10 mouse cellular contexts compared by ENCODE assay signal in genomic region chr10:96646867-96647462, GRCm38 (mm10). TPM values are rescaled to one million over a fixed set of nuclear protein-coding genes. Genes with fewer than 3 reads are reported as not detected.
DNase-seq lines count a peak whose midpoint lies in the region; ATAC-seq lines count a peak whose summit lies in the region.
"Had no signal": no experiment of that assay in that cellular context is flagged by ENCODE, and none has a peak within 500 bp of the region (broad histone marks: within the 10 kb centered on the region; RNA-seq: fewer than 3 reads in every experiment).

No protein-coding gene starts in this region.

- H3K9me3 ChIP-seq in heart, embryonic 15.5 days (replicated peaks): no peaks in the 10 kb centered on the region
- H3K9me3 ChIP-seq in embryonic facial prominence, embryonic 13.5 days: no peaks in the 10 kb centered on the region
- H3K9me3 ChIP-seq in hindbrain, embryonic 15.5 days: no peaks in the 10 kb centered on the region
- H3K9me3 ChIP-seq in midbrain, embryonic 14.5 days (ENCODE audit: control insufficient read depth, low read length): no peaks in the 10 kb centered on the region

- H3K4me1 ChIP-seq in heart, embryonic 15.5 days (replicated peaks): peaks cover 27% of the 10 kb centered on the region
- peaks cover 15% of the 10 kb centered on the region for H3K4me1 ChIP-seq in embryonic facial prominence, embryonic 13.5 days
- peaks cover 18% of the 10 kb centered on the region for H3K4me1 ChIP-seq in hindbrain, embryonic 15.5 days (replicated peaks)
- H3K4me1 ChIP-seq in midbrain, embryonic 14.5 days (ENCODE audit: control insufficient read depth, insufficient read depth, low read length): peaks cover 14% of the 10 kb centered on the region; the same call in 1 of the 2 replicates

- H3K4me2 ChIP-seq in heart, embryonic 15.5 days: peak overlapping the region; percentile 48
- H3K4me2 ChIP-seq in embryonic facial prominence, embryonic 13.5 days: peak overlapping the region; percentile 44
- peak overlapping the region; percentile 38 for H3K4me2 ChIP-seq in hindbrain, embryonic 15.5 days
- H3K4me2 ChIP-seq in midbrain, embryonic 14.5 days (ENCODE audit: low read length): peak overlapping the region; percentile 40

- peak overlapping the region; percentile 33; the same call in 1 of the 2 replicates for H3K27ac ChIP-seq in heart, embryonic 15.5 days
- peak overlapping the region; percentile 51; the same call in 1 of the 2 replicates for H3K27ac ChIP-seq in embryonic facial prominence, embryonic 13.5 days
- peak overlapping the region; percentile 62 for H3K27ac ChIP-seq in hindbrain, embryonic 15.5 days (replicated peaks)
- H3K27ac ChIP-seq in midbrain, embryonic 14.5 days (replicated peaks; ENCODE audit: low read depth, low read length): peak overlapping the region; percentile 83
- H3K27ac ChIP-seq: macrophage had no signal

- H3K9ac ChIP-seq in heart, embryonic 15.5 days: no peak overlapping the region
- 0 out of 2 replicates have a peak overlapping the region, but pooled peaks have one; percentile 49 for H3K9ac ChIP-seq in embryonic facial prominence, embryonic 13.5 days
- no peak overlapping the region for H3K9ac ChIP-seq in hindbrain, embryonic 15.5 days
- peak overlapping the region; percentile 12; the same call in 1 of the 2 replicates for H3K9ac ChIP-seq in midbrain, embryonic 14.5 days (replicated peaks; ENCODE audit: low read length)

- H3K27me3 ChIP-seq in heart, embryonic 15.5 days: no peaks in the 10 kb centered on the region
- no peaks in the 10 kb centered on the region for H3K27me3 ChIP-seq in embryonic facial prominence, embryonic 13.5 days
- no peaks in the 10 kb centered on the region for H3K27me3 ChIP-seq in hindbrain, embryonic 15.5 days
- H3K27me3 ChIP-seq in midbrain, embryonic 14.5 days (ENCODE audit: control insufficient read depth, insufficient read depth, low read length): no peaks in the 10 kb centered on the region

- DNase-seq in heart, adult 9 months (ENCODE audit: low spot score in 2 of 2): no peak
- no peak for DNase-seq in midbrain, embryonic 14.5 days
- DNase-seq in layer of hippocampus, postnatal 36 days: no peak
- DNase-seq in urinary bladder, postnatal 14 days (ENCODE audit: low spot score): no peak
- DNase-seq: gastrocnemius, postnatal 25 days had no signal

- no peak overlapping the region for H3K4me3 ChIP-seq in heart, embryonic 15.5 days
- no peak overlapping the region for H3K4me3 ChIP-seq in embryonic facial prominence, embryonic 13.5 days
- H3K4me3 ChIP-seq in hindbrain, embryonic 15.5 days: no peak overlapping the region
- 0 out of 2 replicates have a peak overlapping the region, but pooled peaks have one; percentile 2 for H3K4me3 ChIP-seq in midbrain, embryonic 14.5 days (replicated peaks; ENCODE audit: low read depth, low read length)

- 47% methylated on average over 5 of the region's 5 CpGs for WGBS in heart, embryonic 15.5 days
- WGBS in embryonic facial prominence, embryonic 13.5 days: 47% methylated on average over 5 of the region's 5 CpGs
- WGBS in hindbrain, embryonic 15.5 days: 25% methylated on average over 5 of the region's 5 CpGs
- WGBS in midbrain, embryonic 14.5 days: 44% methylated on average over 5 of the region's 5 CpGs

- no peaks in the 10 kb centered on the region for H3K36me3 ChIP-seq in heart, embryonic 15.5 days
- no peaks in the 10 kb centered on the region for H3K36me3 ChIP-seq in embryonic facial prominence, embryonic 13.5 days
- H3K36me3 ChIP-seq in hindbrain, embryonic 15.5 days: no peaks in the 10 kb centered on the region
- no peaks in the 10 kb centered on the region for H3K36me3 ChIP-seq in midbrain, embryonic 14.5 days (ENCODE audit: control insufficient read depth, insufficient read depth, low read length)

- no peak for ATAC-seq in heart, embryonic 15.5 days (replicated peaks; ENCODE audit: insufficient number of reproducible peaks, insufficient read depth, low FRiP score, low read depth)
- ATAC-seq in embryonic facial prominence, embryonic 13.5 days (ENCODE audit: insufficient number of reproducible peaks, insufficient read depth, low FRiP score, low TSS enrichment, low read depth): no peak
- peak; percentile 56 for ATAC-seq in hindbrain, embryonic 15.5 days (ENCODE audit: low FRiP score, low read depth)
- ATAC-seq in midbrain, embryonic 14.5 days (ENCODE audit: low FRiP score, low TSS enrichment): peak; percentile 71
- no peak for ATAC-seq in erythroblast, adult 5-6 weeks (replicated peaks; ENCODE audit: low FRiP score, poor library complexity, severe bottlenecking)

RNA-seq across cellular contexts. Expression of gene Btg1, which starts 30.2 kb away (rescaled TPM):
- polyA plus RNA-seq in heart, embryonic 15.5 days (2015; fragmentation: Nextera tagmentation; extraction: Ambion mirVana): 48.8 and 56.5 TPM in 2 replicates
- polyA plus RNA-seq in embryonic facial prominence, embryonic 13.5 days (2015; fragmentation: Nextera tagmentation; extraction: Ambion mirVana): 83.5 and 84.5 TPM in 2 replicates
- 40.7 and 43.2 TPM in 2 replicates for polyA plus RNA-seq in hindbrain, embryonic 15.5 days (2015; fragmentation: Nextera tagmentation; extraction: Ambion mirVana)
- 66.7 and 70.7 TPM in 2 replicates for polyA plus RNA-seq in midbrain, embryonic 14.5 days (2014; fragmentation: Nextera tagmentation; extraction: Ambion mirVana)
- 10 to 100 TPM; 50.4 to 52.1 TPM for total RNA-seq in layer of hippocampus, postnatal 36 days (2021)
- 30.1 and 35.2 TPM in 2 replicates for total RNA-seq in erythroblast, adult 5-6 weeks (2015; ENCODE audit: low replicate concordance)
- 32.3 and 41.7 TPM in 2 replicates for total RNA-seq in erythroblast, adult 5-6 weeks (2017; ENCODE audit: low replicate concordance)

Comparison
In these comparisons a context has a peak if more than half of its experiments do, and no peak if none do; other contexts are left out.
1. ATAC-seq: peak in hindbrain, embryonic 15.5 days (single experiment) and midbrain, embryonic 14.5 days (single experiment); none in heart, embryonic 15.5 days (single experiment), embryonic facial prominence, embryonic 13.5 days (single experiment) and erythroblast, adult 5-6 weeks (single experiment).
2. H3K27ac ChIP-seq: peak in every context shown above with its lines; median percentile 83 in midbrain, embryonic 14.5 days; 62 in hindbrain, embryonic 15.5 days; 51 in embryonic facial prominence, embryonic 13.5 days; 33 in heart, embryonic 15.5 days.
3. H3K9ac ChIP-seq: peak in embryonic facial prominence, embryonic 13.5 days (single experiment) and midbrain, embryonic 14.5 days (single experiment); none in heart, embryonic 15.5 days (single experiment) and hindbrain, embryonic 15.5 days (single experiment).
4. Peak in every context shown above with its lines, with median percentiles within 50 percentile points of each other: H3K4me2 ChIP-seq.